Mouse (Mus musculus): Measurements from ENCODE around the gene Fam204a.

Fam204a gene

DNA sequence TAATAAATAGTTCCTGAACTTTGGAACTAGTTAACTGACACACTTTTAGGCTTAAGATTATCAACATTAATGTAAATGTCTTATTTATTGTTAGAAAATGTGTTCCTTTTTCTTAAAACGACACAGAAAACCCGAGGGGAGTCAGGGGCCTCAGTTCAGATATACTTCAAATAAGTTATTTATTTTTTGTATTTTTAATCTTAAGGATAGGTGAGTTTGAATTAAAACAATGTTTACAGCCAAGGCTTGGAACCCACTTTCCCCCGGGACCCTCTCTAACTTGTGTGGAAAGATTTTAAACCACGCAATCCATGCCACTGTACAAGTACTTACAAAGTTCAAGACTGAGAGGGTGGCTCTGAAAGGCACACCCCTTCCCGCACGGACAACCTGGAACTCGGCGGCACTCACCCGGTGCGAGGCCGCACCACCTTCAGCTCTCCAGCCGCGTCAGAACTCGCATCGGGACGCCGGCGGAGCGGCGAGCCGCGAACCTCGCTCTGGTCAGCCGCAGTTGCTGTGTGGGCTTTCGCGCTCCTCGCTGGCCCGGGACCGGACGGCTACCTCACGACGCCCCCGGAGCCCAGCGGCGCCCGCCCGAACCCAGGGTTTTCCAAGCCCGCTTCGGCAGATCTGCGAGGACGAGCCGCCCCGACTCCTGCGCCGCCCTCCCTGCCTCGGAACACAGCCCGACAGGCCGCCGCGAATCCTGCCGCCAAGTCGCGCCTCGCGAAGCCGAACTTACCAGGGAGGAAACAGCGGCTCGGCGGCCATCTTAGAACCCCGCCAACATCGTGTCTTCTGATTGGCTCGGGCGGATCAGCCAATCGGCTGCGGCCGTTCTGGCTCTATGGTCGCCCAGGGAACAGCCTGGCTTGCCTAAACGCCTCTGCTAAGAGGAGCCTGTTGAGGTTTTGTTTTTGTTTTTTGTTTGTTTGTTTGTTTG is at the start of gene Fam204a:
Fam204a (minus strand) TSS at position 803 of the 946 bp plus-strand sequence.
- peak; percentile 93 to 95 for DNase-seq (ENCODE audit: low spot score in 2 of 2)

DNA sequence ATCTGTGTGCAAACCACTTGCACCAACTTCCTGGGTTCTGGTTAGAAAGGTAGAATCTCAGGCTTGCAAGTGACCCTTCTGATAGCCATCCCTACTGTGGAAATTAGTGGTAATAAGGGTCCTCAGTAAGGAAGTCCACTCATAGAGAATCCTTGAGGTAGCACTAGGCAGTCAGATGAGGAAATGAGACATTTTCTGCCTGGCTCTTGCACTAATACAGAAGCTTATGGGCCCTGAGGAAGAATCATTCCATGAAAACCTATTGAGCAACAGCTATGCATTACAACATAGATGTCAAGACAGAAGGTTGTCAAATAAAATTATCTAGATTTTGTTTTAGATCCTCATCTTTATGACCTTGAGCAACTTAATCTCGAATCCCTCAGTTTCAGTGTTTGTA is 39.3 kb upstream of the Fam204a start:
- DNase-seq (ENCODE audit: low spot score in 2 of 2): no peak

DNA sequence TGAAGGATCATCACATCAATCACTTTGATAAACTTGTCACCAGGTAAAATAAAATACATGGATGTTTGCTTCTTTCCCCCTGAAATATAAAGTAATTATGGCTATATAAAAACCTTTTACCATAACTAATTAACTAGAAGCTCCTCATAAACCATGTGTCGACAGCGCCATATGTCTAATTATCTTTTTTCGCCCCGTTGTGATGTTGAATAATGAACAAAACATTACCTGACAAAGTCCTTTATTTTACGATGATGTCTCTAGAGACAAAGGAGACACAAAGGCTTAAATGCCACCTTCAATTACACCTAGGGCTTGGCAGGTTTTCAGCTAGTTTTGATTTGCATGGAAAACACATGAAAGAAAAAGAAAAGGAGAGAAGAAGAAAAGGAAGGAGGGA is 34.2 kb upstream of the Fam204a start:
- DNase-seq (ENCODE audit: low spot score in 2 of 2): no peak

DNA sequence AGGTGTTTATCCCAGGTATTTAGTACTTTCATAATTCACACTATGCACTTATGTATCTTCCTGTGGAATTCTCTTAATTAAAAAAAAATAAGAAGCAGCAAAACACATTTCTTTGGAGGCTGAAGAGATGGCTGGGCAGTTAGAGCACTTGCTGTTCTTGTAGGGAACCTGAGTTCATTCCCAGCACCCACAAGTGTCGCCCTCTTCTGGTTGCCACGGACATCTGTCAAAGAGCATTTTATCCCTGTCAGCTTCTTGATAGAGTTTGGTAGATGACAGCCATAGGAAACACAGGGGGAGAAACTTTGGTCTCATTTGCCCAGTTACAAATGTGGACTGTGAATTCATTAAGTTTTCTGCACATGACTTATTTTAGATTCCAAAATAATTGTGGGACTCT is 25.5 kb upstream of the Fam204a start:
- no peak for DNase-seq (ENCODE audit: low spot score in 2 of 2)

DNA sequence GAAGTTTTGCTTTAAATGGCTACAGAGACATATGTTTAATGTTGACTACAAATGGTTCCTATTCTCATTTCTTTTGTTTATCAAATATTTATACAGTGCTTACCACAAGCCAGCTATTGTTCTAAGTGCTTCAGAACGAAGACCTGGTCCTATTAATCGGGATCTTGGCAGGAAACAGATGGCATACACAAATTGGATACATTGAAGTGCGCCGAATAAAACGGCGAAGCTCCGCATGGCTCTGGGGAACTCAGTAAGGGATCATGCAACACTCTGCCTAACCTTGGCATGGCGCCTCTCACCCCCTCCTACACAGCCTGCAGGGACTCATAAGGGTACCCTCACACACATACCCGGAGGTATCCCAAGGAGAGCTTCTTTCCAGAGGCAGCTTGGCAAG is 24.7 kb upstream of the Fam204a start:
- DNase-seq (ENCODE audit: low spot score in 2 of 2): no peak

DNA sequence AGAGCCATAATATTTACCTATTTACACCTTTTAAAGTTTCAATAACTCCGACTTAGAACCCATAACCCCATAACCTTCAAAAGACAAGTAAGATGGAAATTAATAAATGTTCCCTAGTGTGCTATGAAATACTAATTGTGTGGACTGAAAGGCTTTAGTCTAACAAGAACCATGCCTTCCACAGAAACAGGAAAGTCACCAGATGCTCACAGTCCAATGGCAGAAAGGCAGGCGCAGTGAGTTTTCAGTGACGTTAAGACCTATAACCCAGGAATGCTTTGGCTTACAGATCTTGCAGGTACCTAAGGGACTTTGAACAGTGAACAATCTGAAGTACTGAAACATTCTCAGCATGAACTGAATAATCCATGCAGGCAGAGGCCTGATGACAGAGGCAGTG is 18.7 kb upstream of the Fam204a start:
- no peak for DNase-seq (ENCODE audit: low spot score in 2 of 2)

DNA sequence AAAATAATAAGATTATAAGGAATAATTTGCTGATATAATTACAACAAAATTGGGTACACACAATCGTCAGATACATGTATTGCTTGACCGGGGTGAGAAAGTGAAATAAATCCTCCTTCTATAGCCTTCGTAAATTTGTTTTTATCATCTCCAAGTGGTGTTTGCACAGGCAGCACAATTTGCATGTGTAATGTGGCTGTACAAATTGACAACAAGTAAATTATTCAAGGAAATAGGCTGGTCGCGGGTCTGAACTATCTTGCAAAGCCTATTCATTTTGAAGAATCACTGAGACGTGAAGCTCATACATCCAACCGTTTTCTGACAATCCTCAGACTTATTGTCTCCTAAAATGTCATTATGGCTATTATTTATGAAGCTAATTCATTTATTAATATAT is 16.1 kb upstream of the Fam204a start:
- DNase-seq (ENCODE audit: low spot score in 2 of 2): no peak

DNA sequence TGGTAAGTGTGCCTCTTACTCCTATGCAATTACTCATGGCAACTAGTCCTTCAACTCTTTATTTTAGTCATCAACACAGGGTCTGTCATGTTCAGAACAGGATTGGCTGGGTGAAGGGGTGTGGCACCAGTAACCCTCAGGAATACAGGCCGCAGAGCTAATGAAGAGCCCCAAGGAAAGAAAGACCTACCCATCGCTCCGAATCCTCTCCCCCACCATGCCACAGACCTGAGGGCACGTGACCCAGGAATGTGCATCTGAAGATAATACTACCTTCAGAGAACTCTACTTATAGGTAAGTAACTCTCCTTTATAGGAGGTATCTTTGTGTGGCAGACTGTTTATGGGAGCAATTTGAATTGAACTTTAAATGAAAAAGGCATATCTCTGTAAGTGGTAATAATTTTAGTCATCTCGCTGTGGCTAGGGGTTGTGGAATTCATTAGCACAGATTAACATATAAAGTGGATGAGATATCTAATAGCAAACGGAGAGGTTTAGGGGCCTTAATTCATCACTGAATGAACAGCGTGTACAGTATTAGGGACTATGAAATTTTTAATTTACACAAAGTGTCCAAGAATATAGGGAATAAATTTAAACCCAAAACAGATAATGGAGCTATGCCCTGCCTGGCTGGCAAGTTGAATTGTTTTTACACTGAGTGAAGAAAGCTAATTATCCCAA is 15.6 kb upstream of the Fam204a start:
- DNase-seq (ENCODE audit: low spot score in 2 of 2): no peak

DNA sequence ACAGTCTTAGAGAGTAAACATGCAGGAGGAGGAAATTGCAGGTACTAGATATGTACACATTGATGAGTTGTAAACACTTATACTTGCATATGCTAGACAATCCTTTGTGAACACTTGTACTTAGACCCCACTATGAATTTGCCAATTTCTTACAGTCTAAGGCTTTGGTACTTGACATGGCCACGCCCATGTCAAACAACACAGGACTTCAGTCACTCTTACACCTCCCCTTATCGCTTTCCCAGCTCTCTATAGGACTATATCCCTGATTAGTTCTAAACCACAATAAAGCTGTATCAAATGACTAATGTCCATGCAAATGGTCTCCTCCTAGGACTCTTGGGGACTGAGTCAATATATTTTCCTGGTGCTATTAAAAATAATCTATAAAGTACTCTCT is 5.0 kb upstream of the Fam204a start:
- no peak for DNase-seq (ENCODE audit: low spot score in 2 of 2)

DNA sequence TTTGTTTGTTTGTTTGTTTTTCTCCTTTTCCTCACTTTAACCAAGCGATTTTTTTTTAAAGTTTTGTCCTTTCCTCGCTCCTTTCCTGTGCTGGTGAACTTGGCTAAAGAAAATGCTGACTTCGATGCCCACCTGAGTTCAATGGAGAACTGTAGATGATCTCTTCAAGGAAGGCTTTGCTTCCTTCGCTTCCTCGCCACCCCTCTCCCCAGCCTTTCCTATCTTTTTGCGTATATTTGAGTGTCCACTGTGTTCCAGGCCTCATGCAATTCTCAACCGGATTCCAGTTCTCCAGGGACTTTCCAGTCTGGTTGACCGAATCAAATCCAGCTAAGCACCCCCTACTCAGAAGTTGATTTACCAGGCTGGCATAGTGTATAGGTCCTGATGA is 339 bp upstream of the Fam204a start:
- DNase-seq (ENCODE audit: low spot score in 2 of 2): no peak

DNA sequence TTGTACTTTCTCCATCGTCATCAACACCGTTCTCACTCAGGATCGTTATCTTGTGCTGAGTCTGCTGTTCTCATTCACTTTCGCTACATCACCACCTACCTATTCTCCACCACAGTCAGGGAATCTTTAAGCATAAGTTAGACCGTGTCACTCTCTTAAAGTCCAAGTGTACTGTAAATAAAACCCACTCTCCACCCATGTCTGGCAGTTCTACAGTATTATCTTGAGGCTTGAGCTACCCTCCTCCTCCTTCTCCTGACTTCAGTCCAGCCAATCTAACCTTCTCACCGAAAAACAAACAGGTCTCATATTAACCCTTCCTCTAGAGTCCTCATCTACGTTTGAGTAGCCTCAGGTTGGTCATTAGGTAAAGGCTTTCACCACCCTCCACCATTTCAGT is 7.1 kb downstream of the Fam204a start:
- no peak for DNase-seq (ENCODE audit: low spot score in 2 of 2)

DNA sequence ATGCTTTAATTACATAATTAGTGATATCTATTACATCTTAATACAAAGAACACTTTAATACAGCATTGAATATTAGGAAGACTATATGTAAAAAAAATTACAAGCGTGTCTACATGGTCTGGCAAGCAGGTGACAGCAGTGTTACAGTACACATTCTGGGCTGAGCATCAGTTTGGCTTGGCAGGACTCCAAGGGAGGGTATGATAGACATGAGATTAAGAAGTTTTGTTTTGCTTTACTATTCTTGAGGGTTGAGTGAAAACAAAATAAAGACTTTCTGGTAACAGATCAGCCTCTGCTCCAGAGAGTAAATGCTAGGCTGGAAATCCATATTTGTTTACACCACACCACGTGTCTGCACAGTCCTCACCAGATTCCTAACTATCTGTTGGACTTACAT is 8.5 kb downstream of the Fam204a start:
- DNase-seq (ENCODE audit: low spot score in 2 of 2): no peak

DNA sequence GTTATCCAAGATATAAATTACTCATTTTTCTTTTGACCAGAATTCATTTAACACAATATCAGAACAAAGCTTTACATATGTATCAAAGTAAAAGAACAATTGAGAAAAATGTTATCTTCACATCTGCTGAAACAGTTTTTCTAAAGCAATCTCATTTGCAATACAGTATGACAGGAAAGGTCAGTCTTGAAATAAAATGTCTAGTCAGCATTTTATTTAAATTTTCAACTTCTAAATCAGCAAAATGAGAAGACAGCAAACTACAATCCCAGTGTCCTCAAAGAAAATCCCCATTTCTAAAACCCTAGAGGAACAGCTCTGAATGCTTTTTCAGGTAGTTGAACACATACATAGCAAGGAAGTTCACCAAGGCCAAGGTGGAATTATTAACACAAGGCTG is 18.3 kb downstream of the Fam204a start:
- no peak for DNase-seq (ENCODE audit: low spot score in 2 of 2)

DNA sequence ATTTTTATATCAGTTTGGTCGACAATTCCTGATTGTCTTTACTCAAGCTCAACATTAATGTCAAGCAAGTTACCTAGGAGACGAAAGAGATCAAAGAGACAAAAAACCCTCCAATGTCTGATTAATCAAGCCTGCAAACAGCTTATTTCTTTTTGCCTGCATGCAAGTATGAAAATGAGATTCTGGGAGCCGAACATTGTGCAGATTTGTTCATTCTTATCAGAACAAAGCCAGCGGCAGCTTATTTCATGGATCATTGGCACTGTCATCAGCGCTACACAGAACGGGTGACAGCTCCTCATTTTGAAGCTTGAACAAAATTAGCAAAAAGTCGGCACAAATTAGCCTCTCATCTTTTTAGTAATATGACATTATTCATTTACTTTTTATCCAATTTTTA is 22.3 kb downstream of the Fam204a start:
- DNase-seq (ENCODE audit: low spot score in 2 of 2): no peak

DNA sequence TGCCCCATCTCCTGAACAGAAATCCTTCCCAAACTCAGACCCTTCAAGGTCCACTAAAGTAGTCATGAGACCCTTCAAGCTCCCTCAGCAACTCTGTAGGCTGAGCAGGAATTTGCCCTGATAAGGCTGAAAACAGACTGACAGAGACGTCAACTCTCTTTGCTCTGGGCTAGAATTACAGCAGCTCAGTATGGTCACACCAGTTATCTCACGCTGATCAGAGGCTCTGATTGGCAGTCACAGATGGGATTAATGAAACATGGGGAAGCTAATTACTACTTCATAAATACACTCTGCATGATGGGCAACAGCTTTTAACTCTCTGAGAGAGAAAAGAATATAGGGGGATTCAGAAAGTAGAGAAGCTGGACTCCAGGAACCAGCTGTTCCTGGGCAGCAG is 26.2 kb downstream of the Fam204a start:
- DNase-seq (ENCODE audit: low spot score in 2 of 2): no peak

DNA sequence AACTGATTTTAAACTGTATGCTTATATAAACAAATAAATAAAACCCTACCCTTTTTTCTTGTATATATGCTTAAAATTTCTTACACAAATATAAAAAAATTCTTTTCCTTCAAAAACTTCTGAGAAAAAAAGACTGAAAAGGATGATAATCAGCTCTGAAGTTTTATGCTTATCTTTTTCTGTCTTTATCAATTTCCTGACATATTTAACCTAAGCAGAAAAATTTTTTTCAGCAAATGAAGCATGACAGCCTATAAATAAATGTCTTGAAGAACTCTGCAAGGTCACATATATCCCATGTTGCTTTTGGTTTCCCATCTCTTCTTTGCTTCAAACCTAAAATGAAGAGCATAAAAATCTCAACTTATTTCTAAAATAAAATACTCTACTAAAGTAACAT is 27.3 kb downstream of the Fam204a start:
- no peak for DNase-seq (ENCODE audit: low spot score in 2 of 2)

DNA sequence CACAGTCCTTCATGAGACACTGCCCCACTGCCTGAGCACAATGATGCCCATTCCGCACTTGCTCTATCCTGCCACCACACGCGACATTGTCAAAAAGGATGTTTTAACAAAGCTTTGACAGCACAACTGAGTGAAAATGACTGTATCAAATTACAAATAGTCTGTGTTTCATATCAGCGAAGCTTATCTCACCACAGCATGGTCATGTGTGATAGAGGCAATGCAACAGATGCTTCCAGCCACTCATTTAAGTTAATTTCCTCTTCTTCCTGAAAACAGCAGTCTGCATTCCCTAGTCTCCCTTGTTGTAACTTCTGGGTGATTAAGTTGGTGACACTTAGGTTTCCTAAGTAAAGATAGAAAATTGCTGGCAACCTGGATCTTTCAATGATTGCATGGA is 33.7 kb downstream of the Fam204a start:
- DNase-seq (ENCODE audit: low spot score in 2 of 2): no peak

DNA sequence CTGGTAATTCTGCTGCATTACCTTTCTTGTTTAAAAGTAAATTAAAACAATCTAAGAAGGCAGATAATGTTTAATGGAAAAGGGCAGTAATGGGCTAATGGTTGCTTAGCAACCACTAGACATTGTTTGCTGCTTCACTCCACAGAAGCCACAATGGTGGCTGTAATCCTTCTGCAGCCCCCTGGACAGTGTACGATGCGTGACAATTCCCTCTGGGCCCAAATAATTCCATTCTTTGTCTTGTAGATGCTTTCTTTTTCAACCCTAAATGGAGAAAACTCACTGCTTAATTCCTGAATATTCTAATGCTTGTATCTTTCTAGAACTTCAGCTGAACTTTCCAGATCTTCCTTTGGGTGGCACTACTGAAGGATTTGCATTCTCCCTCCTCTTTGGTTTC is 37.3 kb downstream of the Fam204a start:
- no peak for DNase-seq (ENCODE audit: low spot score in 2 of 2)

DNA sequence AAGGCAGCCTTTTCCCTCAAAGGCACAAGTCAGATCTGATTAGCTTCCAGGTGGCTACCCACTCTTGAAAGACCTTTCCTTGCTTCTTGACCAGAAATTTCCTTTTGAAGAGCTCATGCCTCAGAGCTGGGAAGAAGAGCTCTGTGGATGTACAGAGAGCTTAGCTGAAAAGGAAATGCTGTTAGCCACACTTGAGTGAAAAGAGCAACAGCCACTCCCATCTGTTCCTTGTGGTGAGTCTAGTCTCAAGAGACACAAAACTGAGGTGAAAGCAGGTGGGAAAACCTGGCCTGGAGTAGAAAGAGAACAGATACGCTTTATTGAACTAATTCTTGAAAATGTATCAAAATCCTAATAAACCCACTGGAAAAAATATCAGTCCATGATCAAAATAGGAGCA is 43.6 kb downstream of the Fam204a start:
- no peak for DNase-seq (ENCODE audit: low spot score in 2 of 2)

DNA sequence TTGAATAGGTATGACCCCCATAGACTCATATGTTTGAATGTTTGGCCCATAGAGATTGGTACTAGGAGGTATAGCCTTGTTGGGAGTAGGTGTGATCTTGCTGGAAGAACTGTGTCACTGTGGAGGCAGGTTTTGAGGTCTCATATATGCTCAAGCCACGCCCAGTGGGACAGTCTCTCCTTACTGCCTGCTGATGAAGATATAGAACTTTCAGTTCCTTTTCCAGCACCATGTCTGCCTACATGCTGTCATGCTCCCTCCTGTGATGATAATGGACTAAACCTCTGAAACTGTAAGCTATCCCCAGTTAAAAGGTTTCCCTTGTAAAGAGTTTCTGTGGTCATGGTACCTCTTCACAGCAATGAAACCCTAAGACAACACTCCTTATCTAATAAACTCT is 44.3 kb downstream of the Fam204a start:
- DNase-seq (ENCODE audit: low spot score in 2 of 2): no peak

DNA sequence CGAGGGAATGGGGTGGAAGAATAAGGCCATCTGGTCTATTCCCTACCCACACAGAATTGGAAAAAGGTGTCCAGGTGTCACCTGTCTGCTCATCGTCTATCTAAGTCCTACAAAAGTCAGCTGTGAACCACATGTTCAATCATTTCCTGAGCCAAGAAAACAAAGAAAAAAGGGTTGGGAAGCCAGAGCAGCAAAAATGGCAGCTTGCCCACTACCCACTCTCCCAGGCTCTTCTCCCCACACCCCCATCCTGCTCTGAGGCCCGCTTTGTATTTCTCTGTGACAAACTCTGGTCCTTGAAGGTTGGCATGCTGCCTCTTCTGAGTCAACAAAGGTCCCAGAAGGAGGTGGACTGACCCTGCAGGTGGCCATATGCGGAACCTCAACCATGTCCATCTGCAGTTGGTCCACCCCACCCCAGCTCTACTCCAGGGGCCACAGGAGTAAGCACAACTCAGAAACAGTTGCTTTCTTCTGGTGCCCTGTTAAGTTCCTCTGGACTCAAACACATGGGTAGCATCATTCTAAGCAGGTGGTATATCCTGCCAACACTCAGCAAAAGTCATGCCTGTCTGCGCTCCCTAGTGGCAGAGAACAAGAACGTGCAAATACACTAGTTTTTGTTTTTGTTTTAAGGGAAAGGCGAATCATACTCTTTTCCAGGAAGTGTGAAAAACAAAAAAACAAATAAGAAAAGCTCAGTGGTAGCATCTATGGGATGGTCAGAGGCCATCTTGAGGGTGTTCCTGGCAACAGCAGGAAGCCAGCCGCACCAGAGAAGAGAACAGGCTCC is 47.5 kb downstream of the Fam204a start:
- no peak for DNase-seq (ENCODE audit: low spot score in 2 of 2)

DNA sequence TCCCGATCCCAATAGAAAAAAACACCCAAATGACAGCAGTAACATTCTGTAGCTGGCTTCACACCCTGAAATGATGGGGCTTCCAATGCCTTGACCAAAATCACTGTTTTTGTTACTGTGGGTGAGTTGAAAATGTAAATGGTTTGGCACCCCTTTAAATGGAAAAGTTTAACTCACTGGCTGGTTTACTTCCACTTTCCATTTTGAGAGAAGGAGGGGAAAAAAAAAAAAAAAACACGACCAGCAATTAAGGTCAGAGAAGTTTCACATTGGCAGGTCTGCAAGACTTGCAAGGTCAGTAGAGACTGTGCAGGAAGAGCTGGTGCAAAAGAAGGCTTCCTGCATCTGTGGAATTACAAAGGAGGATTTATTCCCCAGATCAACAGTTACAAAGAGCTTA is 61.1 kb downstream of the Fam204a start:
- DNase-seq (ENCODE audit: low spot score in 2 of 2): no peak

All from right cerebral cortex, postnatal 36 days (tissue).